Mouse (Mus musculus) urinary bladder, postnatal 10 days (tissue): Measurements from ENCODE around the gene Jak2.
A peak's percentile ranks its signal among the peaks of the same experiment; 100 is the strongest.

Source experiments
- DNase-seq: peaks from one replicate; pipeline ENCODE4 v3.0.0; 2022; ENCODE audit warnings: low spot score

The Jak2 gene

GRCm38 (mm10) chr19:29252831-29253545, 1.4 kb downstream of the Jak2 start:
- DNase-seq, result no peak

GRCm38 (mm10) chr19:29253728-29254127, 2.1 kb downstream of the Jak2 start:
- peak; percentile 49 for DNase-seq

GRCm38 (mm10) chr19:29254671-29255070, 3.0 kb downstream of the Jak2 start:
- no peak for DNase-seq

- DNase-seq, result no peak
These were observed 3.8 kb downstream of the Jak2 start for GRCm38 (mm10) chr19:29255327-29256027.

GRCm38 (mm10) chr19:29261638-29262037, 10.0 kb downstream of the Jak2 start:
- DNase-seq, result no peak

GRCm38 (mm10) chr19:29263492-29263891, 11.9 kb downstream of the Jak2 start:
- DNase-seq, result no peak

- DNase-seq, result no peak
These were observed 13.9 kb downstream of the Jak2 start for GRCm38 (mm10) chr19:29265538-29265937.

- DNase-seq, result no peak
These were observed 15.6 kb downstream of the Jak2 start for GRCm38 (mm10) chr19:29267075-29267868.

GRCm38 (mm10) chr19:29268788-29269321, 17.2 kb downstream of the Jak2 start:
- DNase-seq, result no peak

- DNase-seq, result no peak
These were observed 18.6 kb downstream of the Jak2 start for GRCm38 (mm10) chr19:29270226-29270625.

GRCm38 (mm10) chr19:29271147-29271578, 19.5 kb downstream of the Jak2 start:
- no peak for DNase-seq

- DNase-seq, result no peak
These were observed 20.6 kb downstream of the Jak2 start for GRCm38 (mm10) chr19:29272011-29272809.

- DNase-seq, result no peak
These were observed 24.8 kb downstream of the Jak2 start for GRCm38 (mm10) chr19:29276414-29276813.

- no peak for DNase-seq
These were observed 27.4 kb downstream of the Jak2 start for GRCm38 (mm10) chr19:29278944-29279587.

GRCm38 (mm10) chr19:29285451-29285869, 33.8 kb downstream of the Jak2 start:
- DNase-seq, result no peak

GRCm38 (mm10) chr19:29287863-29288262, 36.2 kb downstream of the Jak2 start:
- no peak for DNase-seq

- no peak for DNase-seq
These were observed 39.9 kb downstream of the Jak2 start for GRCm38 (mm10) chr19:29291532-29291931.

- no peak for DNase-seq
These were observed 40.9 kb downstream of the Jak2 start for GRCm38 (mm10) chr19:29292546-29292945.

GRCm38 (mm10) chr19:29294756-29295155, 43.1 kb downstream of the Jak2 start:
- DNase-seq, result no peak

GRCm38 (mm10) chr19:29296166-29296565, 44.5 kb downstream of the Jak2 start:
- DNase-seq, result no peak

- no peak for DNase-seq
These were observed 45.7 kb downstream of the Jak2 start for GRCm38 (mm10) chr19:29297366-29297765.
